Mouse (Mus musculus) bone marrow macrophage, adult 2 months (primary cell): ENCODE results near the gene Lsm3. TPM values are rescaled to one million over a fixed set of nuclear protein-coding genes. Genes with fewer than 3 reads are reported as not detected.

Source experiments
- H3K27ac ChIP-seq: 2 replicates; pipeline ENCODE4 v1.5.1; 2012; ENCODE audit warnings: low read depth, low read length; ENCODE audit not compliant: insufficient read depth
- H3K4me1 ChIP-seq: 2 replicates; pipeline ENCODE4 v1.6.1; 2012; ENCODE audit warnings: low read length; ENCODE audit not compliant: control insufficient read depth, insufficient read depth
- H3K4me3 ChIP-seq: 2 replicates; pipeline ENCODE4 v1.5.1; 2012; ENCODE audit warnings: mild to moderate bottlenecking, low read length, moderate library complexity; ENCODE audit not compliant: insufficient read depth
- CTCF ChIP-seq: IDR thresholded peaks from 2 replicates; pipeline ENCODE4 v1.5.1; 2012; ENCODE audit warnings: low read depth, mild to moderate bottlenecking, low read length, moderate library complexity
- POLR2A ChIP-seq: IDR thresholded peaks from 2 replicates; pipeline ENCODE4 v1.6.1; 2012; ENCODE audit warnings: mild to moderate bottlenecking, low read depth, low read length, borderline replicate concordance
- polyA plus RNA-seq: library from polyadenylated mRNA; stranded (reverse); fragments of >200 nt; gene quantifications from 2 replicates; pipeline ENCODE4 v1.2.4, GENCODE M21; 2012; ENCODE audit not compliant: missing spikeins, insufficient read depth, insufficient read length

Gene Lsm3
- polyA plus RNA-seq, 1 experiment, result 65.3 TPM

DNA sequence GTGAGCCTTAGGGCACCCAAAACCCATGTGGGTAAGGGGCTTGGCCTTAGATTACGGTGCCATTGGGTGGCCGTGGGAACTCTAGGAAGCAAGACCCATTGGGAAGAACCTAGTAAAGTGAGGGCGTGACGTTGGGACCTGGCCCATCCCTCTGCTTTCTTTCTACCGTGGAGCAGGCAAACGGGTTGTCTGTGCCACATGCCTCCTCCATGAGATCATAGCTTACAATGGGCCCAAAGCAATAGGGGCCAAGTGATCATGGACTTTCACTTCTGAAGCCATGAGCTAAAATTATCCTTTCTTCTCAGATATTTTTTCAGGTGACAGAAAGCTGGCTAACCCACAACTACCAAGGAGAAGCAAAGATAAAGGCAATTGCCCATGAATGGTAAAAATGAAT is 15.5 kb downstream of the Lsm3 start:
- H3K4me3 ChIP-seq, result no peak overlapping the region
- TF ChIP-seq CTCF (no peak), POLR2A (no peak)
- H3K27ac ChIP-seq, result no peak overlapping the region
- no peaks in the 10 kb centered on the region for H3K4me1 ChIP-seq

DNA sequence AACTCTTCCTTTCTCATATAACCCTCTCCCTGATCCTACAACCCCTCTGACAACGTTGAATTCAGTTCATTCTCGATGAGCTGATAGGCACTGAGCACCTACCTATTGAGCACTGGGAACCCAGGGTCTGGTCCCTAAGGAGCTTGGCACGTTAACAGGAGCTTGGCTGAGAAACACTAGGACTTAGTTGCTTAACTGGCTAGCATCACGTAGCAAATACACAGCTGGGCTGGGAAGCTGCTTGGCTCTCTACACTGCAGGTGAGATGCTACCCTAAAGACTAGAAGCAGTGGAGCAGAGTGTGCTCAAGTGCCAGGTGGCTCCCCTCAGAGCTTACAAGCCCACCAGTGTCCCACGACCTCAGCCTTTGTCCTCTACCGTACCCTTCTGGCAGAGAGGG is 16.9 kb downstream of the Lsm3 start:
- no peak for TF ChIP-seq CTCF
- no peak for TF ChIP-seq POLR2A
- H3K4me3 ChIP-seq, result no peak overlapping the region
- H3K4me1 ChIP-seq, result no peaks in the 10 kb centered on the region
- no peak overlapping the region for H3K27ac ChIP-seq

DNA sequence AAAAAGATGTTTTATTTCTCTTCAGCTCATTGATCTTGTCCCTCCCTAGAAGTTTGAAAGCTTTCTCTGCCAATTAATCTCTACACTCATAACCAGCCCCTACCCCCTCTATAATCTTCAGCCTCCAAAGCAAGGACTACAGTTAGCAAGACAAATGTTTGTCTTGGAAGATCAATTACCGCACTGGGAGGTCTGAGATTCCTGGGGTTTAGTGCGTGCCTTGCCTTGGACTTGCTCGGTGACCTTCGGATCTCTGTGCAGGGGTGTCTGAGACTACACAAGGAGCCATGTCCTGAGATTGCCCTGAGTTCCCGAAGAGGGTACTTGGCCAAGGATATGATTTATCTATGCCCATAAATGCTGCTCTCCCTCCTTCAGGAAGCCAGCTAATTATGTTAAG is 17.6 kb downstream of the Lsm3 start:
- Histone ChIP-seq H3K4me1 (no peaks in the 10 kb centered on the region), H3K4me3 (no peak overlapping the region), H3K27ac (no peak overlapping the region)
- no peak for TF ChIP-seq CTCF
- no peak for TF ChIP-seq POLR2A

DNA sequence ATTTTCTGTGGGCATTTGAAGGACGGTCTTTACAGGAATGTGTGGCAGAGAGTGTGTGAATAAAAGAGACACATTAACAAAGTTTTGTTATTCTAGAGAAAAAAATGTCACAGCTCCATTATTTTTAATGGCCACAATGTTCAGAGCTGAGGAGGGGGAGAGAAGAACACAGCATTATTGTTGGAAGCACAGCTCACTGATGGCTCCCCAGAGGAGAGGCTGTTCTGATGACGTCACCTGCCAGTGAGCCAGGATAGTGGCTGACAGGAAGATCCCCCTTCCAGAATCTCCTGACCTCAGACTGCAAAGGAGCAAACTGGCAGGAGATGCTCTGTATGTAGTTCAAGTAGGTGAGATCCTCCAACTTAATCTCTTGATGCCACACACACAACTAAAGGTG is 18.0 kb downstream of the Lsm3 start:
- H3K4me1 ChIP-seq, result no peaks in the 10 kb centered on the region
- H3K27ac ChIP-seq, result no peak overlapping the region
- TF ChIP-seq CTCF, result no peak
- TF ChIP-seq POLR2A, result no peak
- no peak overlapping the region for H3K4me3 ChIP-seq

GRCm38 (mm10) chr6:91534268-91534667 is 18.5 kb downstream of the Lsm3 start:
- H3K4me1 ChIP-seq, result no peaks in the 10 kb centered on the region
- no peak for TF ChIP-seq CTCF
- TF ChIP-seq POLR2A, result no peak
- no peak overlapping the region for H3K4me3 ChIP-seq
- no peak overlapping the region for H3K27ac ChIP-seq

DNA sequence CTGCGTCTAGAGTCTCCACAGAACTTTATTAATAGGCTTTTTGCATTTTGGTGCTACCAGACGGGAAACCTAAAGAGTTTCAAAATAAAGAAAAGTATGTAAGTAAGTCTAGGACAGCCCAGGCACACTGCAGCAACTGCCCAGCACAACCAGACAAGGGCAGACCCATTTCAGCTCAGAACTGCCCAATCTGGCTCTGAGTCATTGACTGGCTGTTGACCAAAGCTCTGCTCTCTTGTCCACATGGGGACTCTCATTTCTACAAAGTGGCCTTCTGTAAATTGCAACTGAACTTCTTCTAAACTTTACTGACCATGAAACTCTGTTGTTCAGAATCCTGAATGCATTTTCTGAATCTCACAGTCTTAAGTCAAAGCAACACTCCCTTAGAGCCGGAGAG is 19.5 kb downstream of the Lsm3 start:
- TF ChIP-seq POLR2A (no peak), CTCF (no peak)
- H3K4me3 ChIP-seq, result no peak overlapping the region
- no peak overlapping the region for H3K27ac ChIP-seq
- H3K4me1 ChIP-seq, result no peaks in the 10 kb centered on the region

GRCm38 (mm10) chr6:91536047-91536765 is 20.5 kb downstream of the Lsm3 start:
- TF ChIP-seq CTCF (no peak), POLR2A (no peak)

DNA sequence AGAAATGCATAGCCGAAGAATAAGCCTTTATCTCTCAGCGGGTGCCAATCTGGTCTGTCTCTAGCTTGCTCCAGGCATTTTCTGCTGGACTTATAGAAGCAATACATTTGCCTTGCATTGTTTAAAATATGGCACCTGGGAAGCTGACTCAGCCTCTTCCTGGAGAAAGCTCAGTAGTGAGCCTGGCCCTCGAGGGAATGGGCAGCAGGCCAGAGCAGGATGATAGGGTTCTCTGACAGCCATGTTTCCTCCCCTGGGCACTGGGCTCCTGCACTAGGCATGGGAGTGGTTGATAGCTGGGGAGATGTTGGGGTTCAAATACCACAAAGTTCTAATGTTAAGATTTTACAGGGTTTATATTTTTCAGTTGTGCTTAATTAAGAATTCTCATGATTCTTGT is 25.5 kb downstream of the Lsm3 start:
- Histone ChIP-seq H3K4me3 (no peak overlapping the region), H3K27ac (no peak overlapping the region), H3K4me1 (no peaks in the 10 kb centered on the region)
- no peak for TF ChIP-seq CTCF
- TF ChIP-seq POLR2A, result no peak

More at GRCm38 (mm10) chr6:91536047-91536765, 20.5 kb downstream of the Lsm3 start:
- no peak overlapping the region for H3K27ac ChIP-seq
- H3K4me1 ChIP-seq, result no peaks in the 10 kb centered on the region
- H3K4me3 ChIP-seq, result no peak overlapping the region

DNA sequence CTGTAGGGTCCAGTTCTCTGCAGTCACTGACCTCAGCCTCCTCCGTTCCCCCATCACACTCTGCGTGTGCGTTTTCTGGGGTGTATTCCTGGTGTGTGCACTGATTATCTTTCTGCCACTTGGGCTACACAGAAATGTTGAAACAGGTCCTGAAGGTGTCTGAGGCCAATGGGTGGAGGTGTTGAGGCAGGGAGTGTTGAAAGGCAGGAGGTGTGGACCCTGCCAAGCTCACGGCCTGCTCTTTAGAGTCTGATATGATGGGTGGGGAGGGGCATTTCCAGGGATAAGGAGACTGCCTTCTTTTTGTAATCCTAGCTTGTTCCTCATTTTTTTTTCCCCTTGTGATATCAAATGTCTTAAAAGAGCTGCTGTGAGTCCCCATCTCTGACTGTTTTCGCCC is 27.3 kb downstream of the Lsm3 start:
- TF ChIP-seq CTCF (no peak), POLR2A (no peak)
- no peak overlapping the region for H3K4me3 ChIP-seq

GRCm38 (mm10) chr6:91546241-91546884 is 30.6 kb downstream of the Lsm3 start:
- TF ChIP-seq CTCF (no peak), POLR2A (no peak)
- H3K4me3 ChIP-seq, result no peak overlapping the region
- no peak overlapping the region for H3K27ac ChIP-seq
- no peaks in the 10 kb centered on the region for H3K4me1 ChIP-seq

More for the DNA sequence above, 27.3 kb downstream of the Lsm3 start:
- H3K4me1 ChIP-seq, result no peaks in the 10 kb centered on the region
- no peak overlapping the region for H3K27ac ChIP-seq

GRCm38 (mm10) chr6:91547313-91547712 is 31.6 kb downstream of the Lsm3 start:
- Histone ChIP-seq H3K4me3 (no peak overlapping the region), H3K4me1 (no peaks in the 10 kb centered on the region), H3K27ac (no peak overlapping the region)
- no peak for TF ChIP-seq POLR2A
- no peak for TF ChIP-seq CTCF
